Mouse (Mus musculus) embryonic facial prominence, embryonic 10.5 days (tissue): ENCODE data around the gene Orai3. TPM values are rescaled to one million over a fixed set of nuclear protein-coding genes. Genes with fewer than 3 reads are reported as not detected.

Experiments used
- DNase-seq: peaks from one replicate; pipeline ENCODE4 v3.0.0-alpha.2; 2017; ENCODE audit warnings: low spot score
- H3K27ac ChIP-seq: fragments of 300-500 bp; sonication (generic); replicated peaks from 2 replicates; pipeline ENCODE4 v1.5.1; 2016; ENCODE audit warnings: mild to moderate bottlenecking
- H3K27me3 ChIP-seq: fragments of 300-500 bp; sonication (generic); replicated peaks from 2 replicates; pipeline ENCODE4 v1.6.1; 2016; ENCODE audit warnings: low read depth, mild to moderate bottlenecking; ENCODE audit not compliant: poor library complexity, severe bottlenecking
- H3K36me3 ChIP-seq: fragments of 300-500 bp; sonication (generic); replicated peaks from 2 replicates; pipeline ENCODE4 v1.6.1; 2016; ENCODE audit warnings: mild to moderate bottlenecking, moderate library complexity
- H3K4me1 ChIP-seq: fragments of 300-500 bp; sonication (generic); 2 replicates; pipeline ENCODE4 v1.6.1; 2016
- H3K4me3 ChIP-seq: fragments of 300-500 bp; sonication (generic); 2 replicates; pipeline ENCODE4 v1.5.1; 2016; ENCODE audit warnings: mild to moderate bottlenecking, moderate library complexity
- H3K9me3 ChIP-seq: fragments of 300-500 bp; sonication (generic); 2 replicates; pipeline ENCODE4 v1.6.1; 2016; ENCODE audit warnings: mild to moderate bottlenecking
- WGBS: fragments of 180-500 bp; shearing (Covaris S2); methylation state at CpG from one replicate; pipeline ENCODE4 v1.1.7; 2016; 5-methylcytosine and 5-hydroxymethylcytosine counted together
- polyA plus RNA-seq: library from polyadenylated mRNA; unstranded; fragments of >200 nt; fragmentation: Nextera tagmentation; extraction: Ambion mirVana; gene quantifications from 2 replicates; pipeline ENCODE4 v1.2.1, GENCODE M21; 2016

Gene Orai3
- polyA plus RNA-seq, 1 experiment from 2014 or later = 12.9 TPM

GRCm38 (mm10) chr7:127810650-127811049 is 41.0 kb downstream of the Orai3 start:
- Histone ChIP-seq H3K27me3 (no peaks in the 10 kb centered on the region), H3K27ac (no peak overlapping the region), H3K4me1 (peaks cover under 1% of the 10 kb centered on the region; the same call in 1 of the 2 replicates), H3K36me3 (peaks cover 69% of the 10 kb centered on the region), H3K4me3 (no peak overlapping the region), H3K9me3 (no peaks in the 10 kb centered on the region)
- WGBS = 76% methylated on average over 10 of the region's 10 CpGs
- no peak for DNase-seq

- no peak for DNase-seq
- 78% methylated on average over 4 of the region's 4 CpGs for WGBS
- H3K4me3 ChIP-seq = no peak overlapping the region
- no peaks in the 10 kb centered on the region for H3K9me3 ChIP-seq
- no peak overlapping the region for H3K27ac ChIP-seq
- H3K4me1 ChIP-seq = peaks cover 6% of the 10 kb centered on the region; the same call in 1 of the 2 replicates
- H3K36me3 ChIP-seq = peaks cover 68% of the 10 kb centered on the region
- no peaks in the 10 kb centered on the region for H3K27me3 ChIP-seq
These were observed 41.6 kb downstream of the Orai3 start for GRCm38 (mm10) chr7:127811240-127811639.

- Histone ChIP-seq H3K4me1 (peaks cover 6% of the 10 kb centered on the region; the same call in 1 of the 2 replicates), H3K4me3 (no peak overlapping the region), H3K27me3 (no peaks in the 10 kb centered on the region), H3K27ac (no peak overlapping the region), H3K36me3 (peaks cover 61% of the 10 kb centered on the region), H3K9me3 (no peaks in the 10 kb centered on the region)
- DNase-seq = no peak
- WGBS = 85% methylated on average over 3 of the region's 3 CpGs
These were observed 42.7 kb downstream of the Orai3 start for GRCm38 (mm10) chr7:127812292-127812691.

GRCm38 (mm10) chr7:127813821-127814220 is 44.2 kb downstream of the Orai3 start:
- H3K36me3 ChIP-seq = peaks cover 66% of the 10 kb centered on the region

GRCm38 (mm10) chr7:127814241-127814921 is 44.8 kb downstream of the Orai3 start:
- no peaks in the 10 kb centered on the region for H3K9me3 ChIP-seq
- H3K4me1 ChIP-seq = peaks cover 6% of the 10 kb centered on the region; the same call in 1 of the 2 replicates
- H3K27me3 ChIP-seq = no peaks in the 10 kb centered on the region
- peaks cover 62% of the 10 kb centered on the region for H3K36me3 ChIP-seq
- WGBS = 87% methylated on average over 19 of the region's 19 CpGs
- no peak overlapping the region for H3K27ac ChIP-seq
- H3K4me3 ChIP-seq = no peak overlapping the region
- no peak for DNase-seq

More at GRCm38 (mm10) chr7:127813821-127814220, 44.2 kb downstream of the Orai3 start:
- Histone ChIP-seq H3K4me1 (peaks cover 6% of the 10 kb centered on the region; the same call in 1 of the 2 replicates), H3K27me3 (no peaks in the 10 kb centered on the region), H3K9me3 (no peaks in the 10 kb centered on the region), H3K27ac (no peak overlapping the region), H3K4me3 (no peak overlapping the region)
- DNase-seq = no peak
- WGBS = 84% methylated on average over 4 of the region's 4 CpGs

GRCm38 (mm10) chr7:127815116-127815665 is 45.6 kb downstream of the Orai3 start:
- Histone ChIP-seq H3K4me1 (peaks cover 6% of the 10 kb centered on the region; the same call in 1 of the 2 replicates), H3K36me3 (peaks cover 54% of the 10 kb centered on the region), H3K9me3 (no peaks in the 10 kb centered on the region), H3K27me3 (no peaks in the 10 kb centered on the region), H3K27ac (no peak overlapping the region), H3K4me3 (no peak overlapping the region)
- 91% methylated on average over 15 of the region's 15 CpGs for WGBS
- no peak for DNase-seq

- H3K9me3 ChIP-seq = no peaks in the 10 kb centered on the region
- no peaks in the 10 kb centered on the region for H3K27me3 ChIP-seq
- no peak overlapping the region for H3K4me3 ChIP-seq
- H3K36me3 ChIP-seq = peaks cover 44% of the 10 kb centered on the region
- no peak for DNase-seq
- H3K27ac ChIP-seq = 0 out of 2 replicates have a peak overlapping the region, but pooled peaks have one; percentile 37
- 65% methylated on average over 15 of the region's 15 CpGs for WGBS
- H3K4me1 ChIP-seq = peaks cover 12% of the 10 kb centered on the region
These were observed 46.6 kb downstream of the Orai3 start for GRCm38 (mm10) chr7:127815954-127816821.

GRCm38 (mm10) chr7:127817053-127817452 is 47.4 kb downstream of the Orai3 start:
- Histone ChIP-seq H3K36me3 (peaks cover 36% of the 10 kb centered on the region), H3K4me1 (peaks cover 21% of the 10 kb centered on the region), H3K27ac (no peak overlapping the region), H3K27me3 (no peaks in the 10 kb centered on the region), H3K4me3 (no peak overlapping the region), H3K9me3 (no peaks in the 10 kb centered on the region)
- 84% methylated on average over 7 of the region's 7 CpGs for WGBS
- DNase-seq = no peak

GRCm38 (mm10) chr7:127817776-127818175 is 48.2 kb downstream of the Orai3 start:
- WGBS = 92% methylated on average over 5 of the region's 5 CpGs
- peaks cover 26% of the 10 kb centered on the region for H3K4me1 ChIP-seq
- no peaks in the 10 kb centered on the region for H3K27me3 ChIP-seq
- H3K9me3 ChIP-seq = no peaks in the 10 kb centered on the region
- no peak overlapping the region for H3K27ac ChIP-seq
- peaks cover 30% of the 10 kb centered on the region for H3K36me3 ChIP-seq
- H3K4me3 ChIP-seq = no peak overlapping the region
- DNase-seq = no peak

GRCm38 (mm10) chr7:127820836-127821509 is 51.4 kb downstream of the Orai3 start:
- Histone ChIP-seq H3K36me3 (peaks cover 11% of the 10 kb centered on the region; the same call in 1 of the 2 replicates), H3K4me1 (peaks cover 48% of the 10 kb centered on the region), H3K27me3 (no peaks in the 10 kb centered on the region), H3K4me3 (no peak overlapping the region), H3K9me3 (no peaks in the 10 kb centered on the region), H3K27ac (no peak overlapping the region; the same call in 1 of the 2 replicates)
- 59% methylated on average over 13 of the region's 13 CpGs for WGBS
- DNase-seq = peak; percentile 33

GRCm38 (mm10) chr7:127822494-127822893 is 52.9 kb downstream of the Orai3 start:
- DNase-seq = no peak
- H3K27me3 ChIP-seq = no peaks in the 10 kb centered on the region

More at GRCm38 (mm10) chr7:127822494-127822893, 52.9 kb downstream of the Orai3 start:
- WGBS = 88% methylated on average over 3 of the region's 3 CpGs
- H3K4me1 ChIP-seq = peaks cover 46% of the 10 kb centered on the region
- no peak overlapping the region; the same call in 1 of the 2 replicates for H3K4me3 ChIP-seq
- peaks cover 10% of the 10 kb centered on the region; the same call in 1 of the 2 replicates for H3K36me3 ChIP-seq
- H3K27ac ChIP-seq = no peak overlapping the region
- H3K9me3 ChIP-seq = no peaks in the 10 kb centered on the region
